In genomic region chr12:69190074-69190473, GRCm38 (mm10) we compare ENCODE assay signal across 21 mouse cellular contexts. TPM values are rescaled to one million over a fixed set of nuclear protein-coding genes. Genes with fewer than 3 reads are reported as not detected.
A peak's percentile ranks its signal among the peaks of the same experiment; 100 is the strongest.
DNase-seq lines count a peak whose midpoint lies in the region; ATAC-seq lines count a peak whose summit lies in the region.
"Had no signal": no experiment of that assay in that cellular context is flagged by ENCODE, and none has a peak within 500 bp of the region (broad histone marks: within the 10 kb centered on the region; RNA-seq: fewer than 3 reads in every experiment).

No protein-coding gene starts in this region.

- 66% methylated on average over 9 of the region's 9 CpGs for WGBS in heart, embryonic 15.5 days
- 87% methylated on average over 9 of the region's 9 CpGs for WGBS in midbrain, embryonic 11.5 days
- WGBS in midbrain, embryonic 16.5 days: 94% methylated on average over 9 of the region's 9 CpGs

- H3K4me2 ChIP-seq in heart, embryonic 15.5 days: no peak overlapping the region
- H3K4me2 ChIP-seq in midbrain, embryonic 11.5 days: no peak overlapping the region
- H3K4me2 ChIP-seq in midbrain, embryonic 16.5 days (ENCODE audit: low read length): no peak overlapping the region
- H3K4me2 ChIP-seq: embryonic facial prominence, embryonic 12.5 days; embryonic facial prominence, embryonic 15.5 days; hindbrain, embryonic 12.5 days; hindbrain, embryonic 15.5 days had no signal

- H3K4me3 ChIP-seq in heart, embryonic 15.5 days: no peak overlapping the region
- no peak overlapping the region for H3K4me3 ChIP-seq in midbrain, embryonic 11.5 days (ENCODE audit: low read depth, low read length)
- H3K4me3 ChIP-seq in midbrain, embryonic 16.5 days (ENCODE audit: low read depth, low read length): no peak overlapping the region
- H3K4me3 ChIP-seq: embryonic facial prominence, embryonic 12.5 days; embryonic facial prominence, embryonic 15.5 days; gastrocnemius, adult 2 months; hindbrain, embryonic 12.5 days; hindbrain, embryonic 15.5 days had no signal

- H3K9me3 ChIP-seq in heart, embryonic 15.5 days (replicated peaks): no peaks in the 10 kb centered on the region
- no peaks in the 10 kb centered on the region for H3K9me3 ChIP-seq in midbrain, embryonic 11.5 days (ENCODE audit: control insufficient read depth, low read length)
- H3K9me3 ChIP-seq in midbrain, embryonic 16.5 days (replicated peaks; ENCODE audit: control insufficient read depth, low read length, poor library complexity, severe bottlenecking): no peaks in the 10 kb centered on the region
- H3K9me3 ChIP-seq: embryonic facial prominence, embryonic 12.5 days; embryonic facial prominence, embryonic 15.5 days; hindbrain, embryonic 12.5 days; hindbrain, embryonic 15.5 days had no signal

- H3K36me3 ChIP-seq in heart, embryonic 15.5 days: peaks cover 10% of the 10 kb centered on the region
- H3K36me3 ChIP-seq in midbrain, embryonic 11.5 days (ENCODE audit: control insufficient read depth, insufficient read depth, low read length): 0 out of 2 replicates have a peak, but pooled peaks cover 10% of the 10 kb centered on the region
- H3K36me3 ChIP-seq in midbrain, embryonic 16.5 days (ENCODE audit: control insufficient read depth, insufficient read depth, low read length): peaks cover 5% of the 10 kb centered on the region; the same call in 1 of the 2 replicates

- no peak overlapping the region for H3K9ac ChIP-seq in heart, embryonic 15.5 days
- no peak overlapping the region for H3K9ac ChIP-seq in midbrain, embryonic 11.5 days (ENCODE audit: low read length)
- no peak overlapping the region for H3K9ac ChIP-seq in midbrain, embryonic 16.5 days (ENCODE audit: low read depth, low read length)
- H3K9ac ChIP-seq: embryonic facial prominence, embryonic 12.5 days; embryonic facial prominence, embryonic 15.5 days; forebrain, postnatal 0 days; hindbrain, embryonic 12.5 days; hindbrain, embryonic 15.5 days had no signal

- H3K27ac ChIP-seq in heart, embryonic 15.5 days: peak overlapping the region; percentile 68
- H3K27ac ChIP-seq in midbrain, embryonic 11.5 days (ENCODE audit: low read depth, low read length): no peak overlapping the region
- H3K27ac ChIP-seq in midbrain, embryonic 16.5 days (ENCODE audit: low read length): no peak overlapping the region
- H3K27ac ChIP-seq: embryonic facial prominence, embryonic 12.5 days; embryonic facial prominence, embryonic 15.5 days; gastrocnemius, adult 2 months; hindbrain, embryonic 12.5 days; hindbrain, embryonic 15.5 days had no signal

- peaks cover 16% of the 10 kb centered on the region for H3K4me1 ChIP-seq in heart, embryonic 15.5 days (replicated peaks)
- H3K4me1 ChIP-seq in midbrain, embryonic 11.5 days (ENCODE audit: control insufficient read depth, insufficient read depth, low read length): peaks cover 10% of the 10 kb centered on the region
- peaks cover 20% of the 10 kb centered on the region for H3K4me1 ChIP-seq in midbrain, embryonic 16.5 days (ENCODE audit: control insufficient read depth, insufficient read depth, low read length)

- no peaks in the 10 kb centered on the region for H3K27me3 ChIP-seq in heart, embryonic 15.5 days
- H3K27me3 ChIP-seq in midbrain, embryonic 11.5 days (ENCODE audit: control insufficient read depth, insufficient read depth, low read length): no peaks in the 10 kb centered on the region
- H3K27me3 ChIP-seq in midbrain, embryonic 16.5 days (ENCODE audit: control insufficient read depth, insufficient read depth, low read depth, low read length): no peaks in the 10 kb centered on the region
- H3K27me3 ChIP-seq: embryonic facial prominence, embryonic 12.5 days; embryonic facial prominence, embryonic 15.5 days; hindbrain, embryonic 12.5 days; hindbrain, embryonic 15.5 days; Patski had no signal

- intact Hi-C loops in heart, postnatal 14 days (cut with DNase I): loop anchor here (5.0 kb wide), 1 partner anchor 107 kb away; the partner anchor contains the start of gene Klhdc2

- peak; percentile 78 for DNase-seq in heart, adult 11 months
- no peak for DNase-seq in heart, adult 8-10 months (ENCODE audit: low spot score)
- no peak for DNase-seq in heart, postnatal 14 days
- peak; percentile 37 for DNase-seq in midbrain, embryonic 11.5 days (ENCODE audit: low spot score, missing footprints)
- DNase-seq: adrenal gland, postnatal 10 days; cerebellum, adult 18-20 months; cerebellum, adult 9-10 months; forebrain, postnatal 0 days; gastrocnemius, adult 2 months; gastrocnemius, postnatal 14 days; heart, adult 18-20 months; kidney, adult 2 months had no signal

- ATAC-seq in heart, embryonic 15.5 days (replicated peaks; ENCODE audit: insufficient number of reproducible peaks, insufficient read depth, low FRiP score, low read depth): no peak
- ATAC-seq in midbrain, embryonic 11.5 days (ENCODE audit: low FRiP score): no peak
- no peak for ATAC-seq in midbrain, embryonic 16.5 days
- ATAC-seq: forebrain, embryonic 14.5 days; intestine, postnatal 0 days; Patski had no signal

RNA-seq across cellular contexts. Expression of gene Mgat2, which starts 6.1 kb away (rescaled TPM):
- 10 to 100 TPM; 16.6 to 19.7 (median 16.9) TPM for total RNA-seq in heart, adult 8-10 months (2022)
- 40.1 and 45.2 TPM in 2 replicates for polyA plus RNA-seq in heart, embryonic 15.5 days (2015; fragmentation: Nextera tagmentation; extraction: Ambion mirVana)
- total RNA-seq in heart, postnatal 14 days (2021): 10 to 100 TPM; 22.6 to 25.3 TPM
- polyA plus RNA-seq in midbrain, embryonic 11.5 days (2014; fragmentation: Nextera tagmentation; extraction: Ambion mirVana): 34.5 and 35.7 TPM in 2 replicates
- 30.6 and 34.7 TPM in 2 replicates for polyA plus RNA-seq in midbrain, embryonic 16.5 days (2015; fragmentation: Nextera tagmentation; extraction: Ambion mirVana)

RNA-seq across cellular contexts. Expression of gene Rpl36al, which starts 6.2 kb away (rescaled TPM):
- total RNA-seq in heart, adult 8-10 months (2022): 100 to 1,000 TPM; 194 to 232 (median 216) TPM
- 376 and 496 TPM in 2 replicates for polyA plus RNA-seq in heart, embryonic 15.5 days (2015; fragmentation: Nextera tagmentation; extraction: Ambion mirVana)
- 100 to 1,000 TPM; 211 to 226 TPM for total RNA-seq in heart, postnatal 14 days (2021)
- 470 and 474 TPM in 2 replicates for polyA plus RNA-seq in midbrain, embryonic 11.5 days (2014; fragmentation: Nextera tagmentation; extraction: Ambion mirVana)
- polyA plus RNA-seq in midbrain, embryonic 16.5 days (2015; fragmentation: Nextera tagmentation; extraction: Ambion mirVana): 286 and 296 TPM in 2 replicates

RNA-seq across cellular contexts. Expression of gene Gm49383, which starts 6.8 kb away (rescaled TPM):
- 1 to 10 TPM; 2.6 to 4.0 (median 3.3) TPM for total RNA-seq in heart, adult 8-10 months (2022)
- 14.3 and 16.2 TPM in 2 replicates for polyA plus RNA-seq in heart, embryonic 15.5 days (2015; fragmentation: Nextera tagmentation; extraction: Ambion mirVana)
- total RNA-seq in heart, postnatal 14 days (2021): 1 to 10 TPM; 2.9 to 4.1 TPM
- polyA plus RNA-seq in midbrain, embryonic 11.5 days (2014; fragmentation: Nextera tagmentation; extraction: Ambion mirVana): 37.6 and 38.9 TPM in 2 replicates
- 11.8 and 14.7 TPM in 2 replicates for polyA plus RNA-seq in midbrain, embryonic 16.5 days (2015; fragmentation: Nextera tagmentation; extraction: Ambion mirVana)

RNA-seq across cellular contexts. Expression of gene Dnaaf2, which starts 8.2 kb away (rescaled TPM):
- under 1 TPM; 0.57 to 0.73 (median 0.65) TPM for total RNA-seq in heart, adult 8-10 months (2022)
- polyA plus RNA-seq in heart, embryonic 15.5 days (2015; fragmentation: Nextera tagmentation; extraction: Ambion mirVana): 6.1 and 7.7 TPM in 2 replicates
- under 1 TPM; 0.76 TPM for total RNA-seq in heart, postnatal 14 days (2021)
- polyA plus RNA-seq in midbrain, embryonic 11.5 days (2014; fragmentation: Nextera tagmentation; extraction: Ambion mirVana): 12.4 and 13.3 TPM in 2 replicates
- 5.9 and 6.4 TPM in 2 replicates for polyA plus RNA-seq in midbrain, embryonic 16.5 days (2015; fragmentation: Nextera tagmentation; extraction: Ambion mirVana)

RNA-seq across cellular contexts. Expression of gene Gm49384, which starts 14.0 kb away (rescaled TPM):
- 1 to 10 TPM; 2.3 to 4.1 (median 3.3) TPM for total RNA-seq in heart, adult 8-10 months (2022)
- polyA plus RNA-seq in heart, embryonic 15.5 days (2015; fragmentation: Nextera tagmentation; extraction: Ambion mirVana): 11.2 and 15.0 TPM in 2 replicates
- 1 to 10 TPM; 2.4 to 3.1 TPM for total RNA-seq in heart, postnatal 14 days (2021)
- polyA plus RNA-seq in midbrain, embryonic 11.5 days (2014; fragmentation: Nextera tagmentation; extraction: Ambion mirVana): 39.9 and 40.8 TPM in 2 replicates
- 9.8 and 13.1 TPM in 2 replicates for polyA plus RNA-seq in midbrain, embryonic 16.5 days (2015; fragmentation: Nextera tagmentation; extraction: Ambion mirVana)

Comparison
In these comparisons a context has a peak if more than half of its experiments do, and no peak if none do; other contexts are left out.
1. DNase-seq: peak in heart, adult 11 months (single experiment) and midbrain, embryonic 11.5 days (single experiment); none in heart, adult 8-10 months (single experiment) and heart, postnatal 14 days (0 of 2).